Mouse (Mus musculus): Measurements from ENCODE around the gene Gmnn.

DNA sequence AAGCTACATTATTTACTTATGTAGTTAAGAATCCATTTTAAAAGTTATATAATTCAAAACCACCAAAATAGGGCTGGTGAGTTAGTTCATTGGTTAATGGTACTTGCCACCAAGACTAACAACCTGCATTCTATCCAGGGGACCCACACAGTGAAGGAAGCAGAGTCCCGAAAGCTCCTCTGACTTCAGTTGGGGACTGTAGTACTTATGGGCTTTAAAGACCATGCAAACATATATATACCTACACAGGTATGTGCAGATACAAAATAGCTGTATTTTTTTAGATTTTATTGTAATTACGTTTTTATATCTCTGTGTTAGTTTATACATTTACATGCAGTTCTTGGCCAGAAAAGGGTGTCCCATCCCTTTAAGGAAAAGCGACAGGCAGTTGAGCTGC lies 5.0 kb downstream of the Gmnn start:
- TF ChIP-seq CTCF (IDR thresholded peaks at IDR 0.05; ENCODE audit: control insufficient read depth, insufficient read depth, low read length) (no peak), POLR2A (IDR thresholded peaks at IDR 0.05; ENCODE audit: borderline replicate concordance, control insufficient read depth, low read depth, low read length) (no peak)
